Mouse (Mus musculus): ENCODE data around the gene Spata9. TPM values are rescaled to one million over a fixed set of nuclear protein-coding genes. Genes with fewer than 3 reads are reported as not detected.
"Not testable (repeated sequence)": the region's sequence is repeated elsewhere in the genome, so short reads cannot be mapped to it uniquely, and the experiment has no call there.

Gene Spata9
- 0.97 and 1.0 TPM in 2 replicates for polyA plus RNA-seq (2014; fragmentation: Nextera tagmentation; extraction: Ambion mirVana)

DNA sequence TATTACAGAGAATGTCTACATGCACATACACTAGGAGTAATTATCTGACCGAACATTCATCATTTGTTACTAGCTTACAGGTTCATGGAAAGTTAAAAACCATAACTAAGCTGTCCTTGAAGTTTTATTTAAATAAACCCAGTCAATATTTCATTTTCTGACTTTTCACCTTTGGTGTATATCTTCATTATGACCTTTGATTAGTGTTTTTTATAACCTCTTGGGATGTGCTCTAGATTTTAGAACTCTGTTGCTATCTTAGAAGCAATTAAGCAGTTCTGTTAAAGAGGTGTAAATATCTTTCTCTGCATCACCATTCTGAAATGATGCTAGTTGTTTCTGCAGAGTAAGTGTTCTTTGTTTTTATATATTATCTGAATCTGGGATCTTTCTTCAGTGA, at the start of gene Spata9:
Gene Spata9, plus strand, starts transcription at position 301 of the 400 bp plus-strand sequence.
- no peaks in the 10 kb centered on the region for H3K36me3 ChIP-seq (ENCODE audit: control insufficient read depth, insufficient read depth, low read length)
- no peaks in the 10 kb centered on the region for H3K9me3 ChIP-seq (ENCODE audit: control insufficient read depth, low read length)
- H3K4me1 ChIP-seq (replicated peaks; ENCODE audit: control insufficient read depth, insufficient read depth, low read length), result no peaks in the 10 kb centered on the region
- H3K4me3 ChIP-seq (ENCODE audit: low read depth, low read length), result no peak within 1 kb of the TSS
- DNase-seq (ENCODE audit: low spot score), result no peak
- 77% methylated on average over 1 of the region's 1 CpGs for WGBS
- no peaks in the 10 kb centered on the region for H3K27me3 ChIP-seq (ENCODE audit: control insufficient read depth, insufficient read depth, low read length)
- no peak within 1 kb of the TSS for H3K27ac ChIP-seq (ENCODE audit: low read depth, low read length)
- H3K9ac ChIP-seq (ENCODE audit: low read depth, low read length), result no peak within 1 kb of the TSS
- ATAC-seq (ENCODE audit: low FRiP score), result no peak
- no peak within 1 kb of the TSS for H3K4me2 ChIP-seq (replicated peaks; ENCODE audit: low read depth, low read length)

DNA sequence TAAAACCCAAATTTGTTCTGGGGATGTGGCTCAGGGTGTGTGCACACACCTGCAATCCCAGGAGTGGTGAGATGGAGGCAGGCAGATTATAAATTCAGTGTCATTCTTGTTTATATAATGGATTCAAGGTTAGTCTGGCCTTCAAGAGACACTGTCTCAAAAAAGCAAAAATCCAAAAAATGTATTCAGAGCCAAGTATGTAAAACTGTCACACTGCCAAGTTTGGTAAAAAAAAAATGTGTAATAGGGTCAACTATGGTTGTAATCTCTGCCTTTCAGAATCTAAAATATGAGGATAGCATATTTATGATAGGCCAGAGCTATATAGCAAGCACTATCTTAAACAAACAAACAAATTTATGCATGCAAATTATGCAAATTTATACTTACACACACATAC, 39.0 kb upstream of the Spata9 start:
- no peak for ATAC-seq (ENCODE audit: low FRiP score)
- Histone ChIP-seq H3K36me3 (ENCODE audit: control insufficient read depth, insufficient read depth, low read length) (no peaks in the 10 kb centered on the region), H3K27me3 (ENCODE audit: control insufficient read depth, insufficient read depth, low read length) (no peaks in the 10 kb centered on the region), H3K9me3 (ENCODE audit: control insufficient read depth, low read length) (no peaks in the 10 kb centered on the region), H3K4me3 (ENCODE audit: low read depth, low read length) (no peak overlapping the region), H3K27ac (ENCODE audit: low read depth, low read length) (no peak overlapping the region), H3K9ac (ENCODE audit: low read depth, low read length) (no peak overlapping the region), H3K4me2 (replicated peaks; ENCODE audit: low read depth, low read length) (no peak overlapping the region), H3K4me1 (replicated peaks; ENCODE audit: control insufficient read depth, insufficient read depth, low read length) (0 out of 2 replicates have a peak, but pooled peaks cover 2% of the 10 kb centered on the region)
- no peak for DNase-seq (ENCODE audit: low spot score)

DNA sequence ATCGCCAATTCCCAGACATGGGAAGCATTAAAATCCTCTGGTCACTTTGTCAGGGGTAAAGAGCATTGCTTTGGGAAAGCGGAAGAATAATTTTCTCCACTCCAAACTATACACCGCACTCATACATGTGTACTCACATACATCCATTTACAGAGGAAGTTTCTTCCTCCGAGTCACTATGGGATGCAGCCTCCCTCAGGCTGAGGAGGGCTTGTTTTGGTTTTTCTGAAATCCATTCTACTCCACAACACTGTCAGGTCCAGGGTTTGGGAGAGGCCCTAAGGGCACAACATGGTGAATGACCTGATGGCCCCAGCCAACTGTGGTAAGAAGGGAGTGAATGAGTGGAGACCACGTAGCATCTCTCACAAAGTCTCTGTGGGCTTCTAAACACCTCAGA, 37.9 kb upstream of the Spata9 start:
- not testable (repeated sequence) for H3K4me1 ChIP-seq (replicated peaks; ENCODE audit: control insufficient read depth, insufficient read depth, low read length); H3K4me2 ChIP-seq (replicated peaks; ENCODE audit: low read depth, low read length); H3K4me3 ChIP-seq (ENCODE audit: low read depth, low read length); DNase-seq (ENCODE audit: low spot score); H3K27ac ChIP-seq (ENCODE audit: low read depth, low read length); ATAC-seq (ENCODE audit: low FRiP score); H3K27me3 ChIP-seq (ENCODE audit: control insufficient read depth, insufficient read depth, low read length); H3K9me3 ChIP-seq (ENCODE audit: control insufficient read depth, low read length); H3K36me3 ChIP-seq (ENCODE audit: control insufficient read depth, insufficient read depth, low read length); H3K9ac ChIP-seq (ENCODE audit: low read depth, low read length)
- WGBS, result 95% methylated on average over 5 of the region's 5 CpGs

DNA sequence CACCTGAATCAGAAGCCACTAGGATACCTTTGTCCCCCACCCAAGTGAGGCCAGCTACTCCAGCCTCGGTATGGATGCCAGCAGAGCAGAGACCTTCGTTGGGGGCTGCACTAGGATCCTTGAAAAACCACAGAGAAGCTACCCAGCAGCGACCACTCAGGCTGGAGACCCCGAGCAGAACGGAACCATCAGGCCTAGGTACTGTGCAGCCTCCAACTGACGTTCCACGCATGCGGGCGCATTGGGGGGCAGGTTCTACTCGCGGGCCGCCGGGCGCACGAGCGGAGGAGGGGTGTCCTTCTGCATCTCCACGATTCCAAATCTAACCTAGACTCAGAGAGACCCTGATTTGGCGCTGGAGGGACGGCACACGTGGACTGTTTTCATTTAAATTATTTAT, 36.9 kb upstream of the Spata9 start:
- Histone ChIP-seq H3K9ac (ENCODE audit: low read depth, low read length) (no peak overlapping the region), H3K27ac (ENCODE audit: low read depth, low read length) (no peak overlapping the region), H3K9me3 (ENCODE audit: control insufficient read depth, low read length) (no peaks in the 10 kb centered on the region), H3K27me3 (ENCODE audit: control insufficient read depth, insufficient read depth, low read length) (no peaks in the 10 kb centered on the region), H3K36me3 (ENCODE audit: control insufficient read depth, insufficient read depth, low read length) (no peaks in the 10 kb centered on the region), H3K4me3 (ENCODE audit: low read depth, low read length) (no peak overlapping the region), H3K4me1 (replicated peaks; ENCODE audit: control insufficient read depth, insufficient read depth, low read length) (0 out of 2 replicates have a peak, but pooled peaks cover 2% of the 10 kb centered on the region), H3K4me2 (replicated peaks; ENCODE audit: low read depth, low read length) (no peak overlapping the region)
- DNase-seq (ENCODE audit: low spot score), result no peak
- ATAC-seq (ENCODE audit: low FRiP score), result no peak
- 96% methylated on average over 20 of the region's 20 CpGs for WGBS

DNA sequence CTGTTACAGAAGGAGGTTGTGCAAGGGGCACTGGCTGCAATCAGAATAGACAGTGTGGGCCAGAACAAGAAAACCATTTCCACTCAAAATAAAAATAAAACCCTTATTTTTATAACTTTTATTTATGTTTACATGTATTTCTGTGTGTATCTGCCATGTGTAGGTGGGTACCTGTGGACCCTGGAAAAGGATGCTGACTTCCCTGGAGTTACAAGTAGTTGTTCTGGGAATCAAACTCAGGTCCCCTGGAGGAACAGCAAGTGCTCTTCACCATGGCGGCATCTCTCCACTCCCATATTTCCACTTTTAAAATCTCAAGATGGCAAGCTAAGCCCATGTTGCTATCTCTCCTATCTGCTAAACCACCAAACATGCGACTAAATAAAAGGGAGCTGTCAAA, 36.3 kb upstream of the Spata9 start:
- 0 out of 2 replicates have a peak, but pooled peaks cover 2% of the 10 kb centered on the region for H3K4me1 ChIP-seq (replicated peaks; ENCODE audit: control insufficient read depth, insufficient read depth, low read length)
- H3K27me3 ChIP-seq (ENCODE audit: control insufficient read depth, insufficient read depth, low read length), result no peaks in the 10 kb centered on the region
- H3K4me3 ChIP-seq (ENCODE audit: low read depth, low read length), result no peak overlapping the region
- H3K9ac ChIP-seq (ENCODE audit: low read depth, low read length), result no peak overlapping the region
- 85% methylated on average over 2 of the region's 2 CpGs for WGBS
- no peaks in the 10 kb centered on the region for H3K36me3 ChIP-seq (ENCODE audit: control insufficient read depth, insufficient read depth, low read length)
- H3K9me3 ChIP-seq (ENCODE audit: control insufficient read depth, low read length), result no peaks in the 10 kb centered on the region
- ATAC-seq (ENCODE audit: low FRiP score) (peak; percentile 31; the same call in 1 of the 2 replicates), DNase-seq (ENCODE audit: low spot score) (no peak)
- no peak overlapping the region for H3K27ac ChIP-seq (ENCODE audit: low read depth, low read length)
- H3K4me2 ChIP-seq (replicated peaks; ENCODE audit: low read depth, low read length), result no peak overlapping the region

DNA sequence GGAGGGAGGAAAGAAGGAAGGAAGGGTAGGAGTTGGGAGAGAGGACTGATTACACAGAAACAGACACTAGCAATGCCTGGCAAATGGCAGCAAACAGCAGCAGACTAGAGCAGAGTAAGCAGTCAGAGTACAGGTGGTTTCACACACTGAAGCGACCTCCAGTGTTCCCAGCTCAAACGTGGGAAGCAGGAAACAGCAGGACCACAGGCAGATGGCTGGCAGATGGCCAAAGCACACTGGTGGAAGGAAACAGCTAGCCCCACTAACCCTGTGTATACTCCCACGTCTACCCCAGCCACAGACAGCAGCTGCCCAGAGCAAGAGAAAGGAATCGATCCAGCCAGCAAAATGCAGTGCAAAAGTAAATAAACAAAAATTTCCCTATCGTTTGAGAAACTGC, 35.9 kb upstream of the Spata9 start:
- H3K27me3 ChIP-seq (ENCODE audit: control insufficient read depth, insufficient read depth, low read length), result no peaks in the 10 kb centered on the region
- WGBS, result 38% methylated on average over 5 of the region's 5 CpGs
- peak; percentile 60 for DNase-seq (ENCODE audit: low spot score)
- no peak overlapping the region for H3K27ac ChIP-seq (ENCODE audit: low read depth, low read length)
- ATAC-seq (ENCODE audit: low FRiP score), result peak; percentile 90
- H3K4me1 ChIP-seq (replicated peaks; ENCODE audit: control insufficient read depth, insufficient read depth, low read length), result 0 out of 2 replicates have a peak, but pooled peaks cover 2% of the 10 kb centered on the region
- H3K4me2 ChIP-seq (replicated peaks; ENCODE audit: low read depth, low read length), result no peak overlapping the region
- no peak overlapping the region for H3K4me3 ChIP-seq (ENCODE audit: low read depth, low read length)
- no peaks in the 10 kb centered on the region for H3K36me3 ChIP-seq (ENCODE audit: control insufficient read depth, insufficient read depth, low read length)
- H3K9ac ChIP-seq (ENCODE audit: low read depth, low read length), result no peak overlapping the region
- H3K9me3 ChIP-seq (ENCODE audit: control insufficient read depth, low read length), result no peaks in the 10 kb centered on the region

DNA sequence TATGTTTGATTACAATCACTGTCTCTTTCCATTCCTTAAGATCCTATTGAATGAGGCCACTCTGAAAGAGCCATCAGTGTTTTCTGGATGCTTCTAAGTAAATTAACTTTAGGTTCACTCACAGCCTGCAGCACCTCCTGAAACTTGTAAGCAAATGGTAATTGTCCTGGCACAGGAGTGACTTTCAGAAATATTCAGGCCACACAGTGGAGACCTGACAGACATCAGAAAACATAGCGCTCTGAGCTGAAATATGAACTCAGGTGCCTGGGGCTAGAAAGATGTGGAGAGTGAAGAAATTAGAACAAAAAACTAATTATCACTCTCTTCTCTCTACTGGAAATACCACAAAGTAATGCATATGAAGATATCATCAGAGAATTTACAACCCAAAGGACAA, 33.7 kb upstream of the Spata9 start:
- peaks cover 4% of the 10 kb centered on the region for H3K36me3 ChIP-seq (ENCODE audit: control insufficient read depth, insufficient read depth, low read length)
- H3K4me1 ChIP-seq (replicated peaks; ENCODE audit: control insufficient read depth, insufficient read depth, low read length), result 0 out of 2 replicates have a peak, but pooled peaks cover 2% of the 10 kb centered on the region
- no peak overlapping the region for H3K4me2 ChIP-seq (replicated peaks; ENCODE audit: low read depth, low read length)
- H3K27me3 ChIP-seq (ENCODE audit: control insufficient read depth, insufficient read depth, low read length), result no peaks in the 10 kb centered on the region
- H3K9me3 ChIP-seq (ENCODE audit: control insufficient read depth, low read length), result no peaks in the 10 kb centered on the region
- H3K4me3 ChIP-seq (ENCODE audit: low read depth, low read length), result no peak overlapping the region
- DNase-seq (ENCODE audit: low spot score) (no peak), ATAC-seq (ENCODE audit: low FRiP score) (no peak)
- no peak overlapping the region for H3K9ac ChIP-seq (ENCODE audit: low read depth, low read length)
- WGBS, result 83% methylated on average over 1 of the region's 1 CpGs
- no peak overlapping the region for H3K27ac ChIP-seq (ENCODE audit: low read depth, low read length)

DNA sequence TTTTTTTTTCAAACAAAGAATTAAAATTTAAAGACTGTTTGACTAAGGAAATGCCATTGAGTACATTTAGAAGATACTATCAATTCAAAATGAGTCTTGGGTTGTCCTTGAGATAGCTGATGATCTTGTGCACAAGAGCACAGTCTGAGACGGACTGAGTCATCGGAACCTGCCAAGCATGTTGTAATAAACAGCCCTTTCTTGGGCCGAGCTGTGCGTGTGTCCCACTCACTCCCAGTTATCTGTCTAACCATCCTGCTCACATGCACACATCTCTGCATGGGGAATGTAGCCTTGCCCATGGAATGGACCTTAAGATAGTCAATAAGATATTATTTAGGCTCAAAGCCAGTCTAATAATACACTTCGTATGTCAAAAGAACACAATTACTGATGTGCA, 28.1 kb upstream of the Spata9 start:
- no peak overlapping the region for H3K4me3 ChIP-seq (ENCODE audit: low read depth, low read length)
- H3K27ac ChIP-seq (ENCODE audit: low read depth, low read length), result no peak overlapping the region
- no peak overlapping the region for H3K4me2 ChIP-seq (replicated peaks; ENCODE audit: low read depth, low read length)
- H3K27me3 ChIP-seq (ENCODE audit: control insufficient read depth, insufficient read depth, low read length), result no peaks in the 10 kb centered on the region
- no peaks in the 10 kb centered on the region for H3K9me3 ChIP-seq (ENCODE audit: control insufficient read depth, low read length)
- no peak overlapping the region for H3K9ac ChIP-seq (ENCODE audit: low read depth, low read length)
- ATAC-seq (ENCODE audit: low FRiP score) (no peak), DNase-seq (ENCODE audit: low spot score) (no peak)
- 98% methylated on average over 5 of the region's 5 CpGs for WGBS
- H3K4me1 ChIP-seq (replicated peaks; ENCODE audit: control insufficient read depth, insufficient read depth, low read length), result no peaks in the 10 kb centered on the region
- peaks cover 5% of the 10 kb centered on the region for H3K36me3 ChIP-seq (ENCODE audit: control insufficient read depth, insufficient read depth, low read length)

DNA sequence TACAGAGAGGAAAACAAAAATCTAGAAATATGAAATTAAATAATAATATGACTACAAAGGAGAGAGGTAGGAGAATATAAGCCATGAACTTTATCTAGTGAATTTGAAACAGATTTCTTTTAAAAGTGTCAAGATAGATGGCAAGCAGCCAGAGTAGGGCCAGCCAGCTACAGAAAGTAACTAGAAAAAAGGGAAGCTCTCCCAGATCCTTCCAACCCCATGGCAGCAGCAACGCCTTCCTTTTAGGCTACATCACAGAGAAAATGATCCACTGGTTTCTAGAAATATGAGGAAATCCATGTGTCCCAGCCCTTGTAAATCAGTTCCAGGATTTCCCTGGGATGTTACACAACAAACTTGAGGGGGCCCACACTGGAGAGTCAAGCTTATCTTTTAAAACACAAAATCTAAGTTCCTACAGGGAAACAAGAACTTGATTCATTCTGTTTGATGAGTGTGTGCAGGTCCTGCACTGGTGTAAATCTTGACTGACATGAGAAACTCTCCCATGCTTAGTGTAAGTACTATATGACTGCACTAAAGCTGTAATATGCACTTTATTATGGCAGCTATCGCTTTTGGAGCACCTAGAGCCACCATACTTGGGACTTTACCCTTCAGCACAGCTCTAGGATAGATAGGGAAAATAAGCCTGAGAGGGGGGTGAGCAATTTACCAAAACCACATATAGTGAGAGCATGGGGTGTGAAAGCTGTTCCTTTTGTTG, 26.0 kb upstream of the Spata9 start:
- 92% methylated on average over 2 of the region's 2 CpGs for WGBS
- peak overlapping the region; percentile 12; the same call in 1 of the 2 replicates for H3K4me2 ChIP-seq (replicated peaks; ENCODE audit: low read depth, low read length)

More for the DNA sequence above, 26.0 kb upstream of the Spata9 start:
- Histone ChIP-seq H3K9me3 (ENCODE audit: control insufficient read depth, low read length) (no peaks in the 10 kb centered on the region), H3K27me3 (ENCODE audit: control insufficient read depth, insufficient read depth, low read length) (no peaks in the 10 kb centered on the region), H3K27ac (ENCODE audit: low read depth, low read length) (no peak overlapping the region), H3K36me3 (ENCODE audit: control insufficient read depth, insufficient read depth, low read length) (peaks cover 5% of the 10 kb centered on the region), H3K4me1 (replicated peaks; ENCODE audit: control insufficient read depth, insufficient read depth, low read length) (no peaks in the 10 kb centered on the region), H3K4me3 (ENCODE audit: low read depth, low read length) (peak overlapping the region; percentile 4; the same call in 1 of the 2 replicates), H3K9ac (ENCODE audit: low read depth, low read length) (0 out of 2 replicates have a peak overlapping the region, but pooled peaks have one; percentile 7)
- no peak for DNase-seq (ENCODE audit: low spot score)
- no peak for ATAC-seq (ENCODE audit: low FRiP score)

Data from hindbrain, embryonic 11.5 days (tissue).